Mouse (Mus musculus): ENCODE results near the gene Cfap299.

DNA sequence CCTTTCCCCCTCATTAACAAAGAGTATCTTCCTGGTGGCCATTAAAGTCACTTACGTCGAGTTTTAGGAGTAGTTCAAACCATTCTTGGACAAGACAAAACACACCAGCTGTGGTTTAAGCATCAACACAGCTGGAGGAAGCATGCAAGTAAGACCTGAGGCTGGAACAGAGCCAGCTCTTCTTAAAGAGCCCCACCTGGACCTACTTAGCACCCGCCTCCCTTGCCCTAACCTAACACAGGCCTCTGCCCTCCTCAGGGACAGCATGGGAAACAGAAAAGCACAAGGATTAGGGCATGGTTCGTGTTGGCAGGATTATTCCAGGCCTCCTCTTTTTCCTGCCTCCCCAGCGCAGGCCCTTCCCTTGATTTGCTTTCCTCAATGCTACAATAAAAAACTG, 374.9 kb downstream of the Cfap299 start:
- TF ChIP-seq CTCF (IDR thresholded peaks at IDR 0.05; ENCODE audit: borderline replicate concordance, extremely low read depth, insufficient read depth, insufficient read length) = no peak
- TF ChIP-seq POLR2A (IDR thresholded peaks at IDR 0.05; ENCODE audit: borderline replicate concordance, extremely low read depth, insufficient read depth, insufficient read length, poor library complexity, severe bottlenecking) = no peak

All from brain, embryonic 14.5 days (tissue).